Mouse (Mus musculus): ENCODE results near the gene Nanos1.
A peak's percentile ranks its signal among the peaks of the same experiment; 100 is the strongest.

Nanos1 gene

DNA sequence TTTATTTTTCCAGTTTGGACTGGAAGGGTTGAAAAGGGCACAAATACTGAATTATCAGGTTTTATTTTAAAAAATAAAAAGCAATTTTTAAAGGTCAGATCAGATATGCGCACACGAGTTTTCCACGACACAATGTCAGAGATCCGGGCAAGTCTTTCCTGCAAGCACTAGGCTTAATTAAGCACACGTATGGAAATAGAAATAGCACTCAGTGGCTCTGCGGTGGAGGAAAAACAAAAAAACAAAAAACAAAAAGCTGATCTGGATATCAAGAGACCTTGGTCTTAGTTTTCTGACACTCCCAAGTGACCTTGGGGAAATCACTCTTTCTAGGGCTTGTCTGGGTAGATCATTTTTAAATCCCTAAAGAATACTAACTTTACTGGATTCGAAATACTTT, 33.7 kb downstream of the Nanos1 start:
- DNase-seq = no peak

DNA sequence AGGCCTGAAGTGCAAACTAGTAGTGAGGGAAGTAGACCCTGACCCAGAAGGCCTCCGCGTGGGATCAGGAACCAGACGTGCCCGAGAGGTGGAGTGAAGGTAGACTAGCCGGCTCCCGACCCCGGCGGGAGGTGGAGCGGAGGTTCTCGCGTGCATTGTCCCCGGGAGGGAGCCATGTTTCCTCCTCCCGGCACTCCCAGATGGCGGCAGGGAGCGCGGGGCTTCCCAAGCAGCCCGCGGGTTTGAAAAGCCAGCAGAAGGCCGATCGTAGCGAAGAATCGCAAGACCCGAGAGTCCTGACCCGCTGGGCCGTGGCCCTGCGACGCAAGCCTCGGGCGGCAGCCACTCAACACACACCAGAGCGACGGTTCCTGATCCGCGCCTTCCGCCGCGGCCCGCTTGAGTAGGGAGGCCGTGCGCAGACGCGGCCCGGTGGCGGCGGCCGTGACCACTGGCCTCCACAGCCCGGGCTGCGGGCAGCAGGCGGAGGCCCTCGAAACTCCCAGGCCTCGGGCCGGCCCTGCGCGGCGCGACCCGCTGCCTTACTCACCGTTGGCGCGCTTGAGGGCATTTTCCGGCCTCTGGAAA, 34.2 kb downstream of the Nanos1 start:
- peak; percentile 57 for DNase-seq

DNA sequence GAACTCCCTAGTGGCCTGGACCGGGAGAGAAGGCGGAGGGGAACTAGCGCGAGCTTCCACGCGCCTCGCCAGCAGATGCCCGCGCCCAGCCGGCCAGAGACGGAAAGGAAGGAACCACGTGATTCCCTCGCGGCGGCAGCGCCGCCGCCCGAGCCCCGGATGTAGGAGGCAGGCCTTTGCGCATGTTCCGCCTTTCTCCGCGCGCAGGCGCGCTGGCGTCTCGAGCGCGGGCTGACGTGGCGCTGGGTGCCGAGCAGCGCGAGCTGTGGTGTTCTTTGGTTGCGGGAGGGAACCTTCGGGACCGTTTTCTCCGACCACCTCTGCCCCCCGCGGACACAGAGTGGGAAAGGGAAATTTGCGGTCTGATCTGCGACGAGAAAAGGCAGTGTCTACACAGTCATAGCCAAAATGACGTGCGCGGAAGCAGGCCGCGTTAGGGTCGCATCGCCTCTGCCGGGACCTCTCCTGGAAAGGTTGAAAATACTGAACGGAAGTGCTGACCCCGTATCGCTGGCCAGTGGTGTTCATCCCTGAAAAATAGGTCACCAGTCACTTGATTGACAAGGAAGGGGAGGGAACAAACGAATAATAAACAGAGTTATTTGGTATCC, 34.9 kb downstream of the Nanos1 start, which contains the start of gene Eif3a:
Gene Eif3a, minus strand, starts transcription at position 108 of the 611 bp plus-strand sequence.
- DNase-seq = peak; percentile 96

GRCm38 (mm10) chr19:60791164-60791563, 35.4 kb downstream of the Nanos1 start:
- no peak for DNase-seq

DNA sequence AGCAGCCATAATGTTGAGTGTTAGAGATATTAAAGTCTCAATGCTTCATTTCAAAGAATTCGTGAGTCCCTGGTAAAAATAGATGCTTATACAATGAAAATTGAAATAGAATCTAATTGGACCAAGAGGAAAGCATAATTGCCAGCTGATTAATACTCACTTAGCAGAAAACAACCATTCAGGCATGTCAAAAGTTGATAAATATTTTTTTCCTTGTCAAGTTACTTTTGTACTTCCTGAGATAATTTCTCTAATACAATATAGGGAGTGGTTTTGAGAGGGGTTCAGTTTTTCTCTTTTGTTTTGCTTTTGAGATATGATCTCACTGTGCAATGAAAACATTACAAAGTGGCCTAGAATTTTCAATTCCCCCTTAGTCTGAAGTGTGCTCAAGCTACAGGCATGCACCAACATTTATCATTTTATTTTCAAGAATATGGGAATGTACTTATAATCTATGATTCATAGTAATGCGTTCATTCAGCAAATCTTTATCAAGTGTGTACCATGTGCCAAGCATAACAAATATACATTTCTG, 37.5 kb downstream of the Nanos1 start:
- DNase-seq = no peak

DNA sequence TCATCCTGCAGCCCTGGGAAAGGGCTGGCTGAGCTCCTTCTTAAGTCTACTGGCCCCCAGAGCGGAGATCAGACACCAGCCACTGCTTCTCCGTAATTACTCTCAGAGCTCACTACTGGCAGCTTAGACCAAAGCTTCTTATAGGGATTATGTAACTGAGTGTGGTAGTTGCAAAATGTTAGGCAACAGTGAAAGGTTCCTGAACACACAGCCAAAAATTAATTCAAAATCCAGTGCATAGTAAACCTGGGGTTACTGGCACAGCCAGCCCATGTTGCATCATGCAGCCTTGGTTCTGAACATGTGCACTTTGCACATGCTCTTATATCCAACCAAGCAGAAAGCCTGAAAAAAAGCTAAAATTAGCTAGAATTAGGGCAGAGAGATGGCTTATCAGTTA, 39.5 kb downstream of the Nanos1 start:
- no peak for DNase-seq

GRCm38 (mm10) chr19:60797415-60797814, 41.6 kb downstream of the Nanos1 start:
- DNase-seq = no peak

GRCm38 (mm10) chr19:60799867-60800569, 44.2 kb downstream of the Nanos1 start:
- no peak for DNase-seq

- DNase-seq = no peak
Observed at GRCm38 (mm10) chr19:60804903-60805302, 49.1 kb downstream of the Nanos1 start.
